Mouse (Mus musculus) heart, embryonic 15.5 days (tissue): ENCODE measurements around the gene Ss18l1. TPM values are rescaled to one million over a fixed set of nuclear protein-coding genes. Genes with fewer than 3 reads are reported as not detected.

Experiments used
- polyA plus RNA-seq: library from polyadenylated mRNA; unstranded; fragments of >200 nt; fragmentation: Nextera tagmentation; extraction: Ambion mirVana; gene quantifications from 2 replicates; pipeline ENCODE4 v1.2.1, GENCODE M21; 2015

The Ss18l1 gene
- polyA plus RNA-seq, 1 experiment from 2014 or later, result 2.5 TPM

Other genes with a start within 250 kb of the Ss18l1 start
- 1.9 and 2.1 TPM in 2 replicates for gene Taf4, start 65.9 kb upstream of the Ss18l1 start, polyA plus RNA-seq
- 5.5 and 6.3 TPM in 2 replicates for gene Lsm14b, start 17.5 kb upstream of the Ss18l1 start, polyA plus RNA-seq
- gene Psma7, start 76 bp upstream of the Ss18l1 start, polyA plus RNA-seq, result 347 and 368 TPM in 2 replicates
- 24.4 and 25.8 TPM in 2 replicates for gene Mtg2, start 28.1 kb downstream of the Ss18l1 start, polyA plus RNA-seq
- not detected in 2 replicates for gene Hrh3, start 62.0 kb downstream of the Ss18l1 start, polyA plus RNA-seq
- 31.5 and 36.9 TPM in 2 replicates for gene Osbpl2, start 76.8 kb downstream of the Ss18l1 start, polyA plus RNA-seq
- gene Adrm1, start 129.0 kb downstream of the Ss18l1 start, polyA plus RNA-seq, result 123 and 139 TPM in 2 replicates
- 21.9 and 29.1 TPM in 2 replicates for gene Lama5, start 183.3 kb downstream of the Ss18l1 start, polyA plus RNA-seq
- gene Rps21, start 214.9 kb downstream of the Ss18l1 start, polyA plus RNA-seq, result 259 and 352 TPM in 2 replicates
- gene Cables2, start 231.0 kb downstream of the Ss18l1 start, polyA plus RNA-seq, result 8.4 and 10.5 TPM in 2 replicates
- 0.06 and 0.28 TPM in 2 replicates for gene Rbbp8nl, start 247.4 kb downstream of the Ss18l1 start, polyA plus RNA-seq